Mouse (Mus musculus): ENCODE measurements around the gene Irf2bpl.
A peak's percentile ranks its signal among the peaks of the same experiment; 100 is the strongest.

Irf2bpl gene

DNA sequence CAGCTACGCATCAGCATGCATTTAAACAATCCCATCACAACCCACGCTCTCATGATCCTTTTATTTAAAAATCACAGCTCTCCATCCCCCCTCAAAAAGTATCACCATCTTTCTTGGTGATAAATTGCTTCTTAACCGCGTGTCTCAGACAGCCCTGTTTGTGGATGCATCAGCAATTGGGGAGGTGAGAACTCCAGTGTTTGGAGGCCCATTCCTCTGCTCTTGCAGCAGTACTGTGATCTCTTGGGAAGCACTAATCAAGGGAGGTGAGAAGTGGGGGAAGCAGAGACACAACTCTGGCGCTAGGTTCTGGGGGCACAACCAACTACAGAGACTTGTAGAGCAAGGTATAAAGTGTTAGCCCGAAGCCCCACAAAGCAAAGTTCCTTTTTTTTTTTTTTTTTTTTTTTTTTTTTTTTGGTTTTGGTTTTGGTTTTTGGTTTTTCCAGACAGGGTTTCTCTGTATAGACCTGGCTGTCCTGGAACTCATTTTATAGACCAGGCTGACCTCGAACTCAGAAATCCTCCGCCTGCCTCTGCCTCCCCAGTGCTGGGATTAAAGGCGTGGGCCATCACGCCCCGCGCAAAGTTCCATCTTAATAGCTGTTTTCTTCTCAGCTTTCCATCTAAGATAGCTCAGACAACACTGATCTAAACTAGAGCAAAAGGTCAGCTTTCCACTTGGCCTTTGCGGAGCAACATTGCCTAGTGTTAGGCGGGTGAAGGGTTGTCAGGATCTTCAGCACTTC, 3.0 kb upstream of the Irf2bpl start:
- DNase-seq (ENCODE audit: extremely low read depth, insufficient read length, low spot score), result peak; percentile 13

DNA sequence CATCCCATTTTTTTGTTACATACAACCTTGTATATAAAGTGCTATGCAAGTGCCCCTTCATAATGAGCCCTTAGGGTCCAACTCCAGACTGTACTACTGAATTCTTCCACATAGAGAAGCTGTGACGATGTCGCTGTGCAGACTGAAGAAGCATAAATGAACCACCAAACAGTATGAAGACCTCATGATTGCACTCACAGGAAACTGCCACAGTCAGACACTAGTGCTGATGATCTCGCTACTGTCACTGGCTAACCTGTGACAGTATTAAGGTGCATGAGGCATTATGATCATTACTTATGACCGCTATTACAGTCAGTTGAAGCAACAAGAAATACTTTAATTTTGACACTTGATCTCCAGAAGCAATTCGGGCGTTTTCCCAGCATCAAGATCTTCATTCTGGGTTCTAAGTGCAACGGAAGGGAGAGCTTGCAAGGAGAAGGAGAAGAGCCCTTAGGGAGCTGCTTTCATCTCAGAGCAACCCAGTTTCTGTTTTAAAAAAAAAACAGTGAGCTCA, 1.9 kb upstream of the Irf2bpl start:
- no peak for DNase-seq (ENCODE audit: extremely low read depth, insufficient read length, low spot score)

DNA sequence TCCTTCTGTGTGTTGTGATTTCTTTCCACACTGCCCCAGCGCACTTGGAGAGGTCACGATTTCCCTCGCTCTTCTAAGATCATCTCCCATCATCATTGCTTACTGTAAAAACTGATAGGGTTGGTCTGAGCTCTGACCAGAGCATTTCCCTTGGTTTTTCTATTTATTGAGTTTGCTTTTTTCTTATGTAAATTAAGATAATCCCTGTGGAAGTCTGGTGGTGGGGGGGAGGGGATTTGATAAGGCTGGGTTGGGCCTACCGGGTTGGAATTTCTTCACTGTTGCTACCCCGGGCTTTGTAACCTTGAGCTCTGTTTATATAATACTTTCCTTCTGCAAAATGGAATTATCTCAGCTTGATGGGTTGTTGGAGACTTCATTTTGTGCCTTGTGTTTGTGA, 1.1 kb upstream of the Irf2bpl start:
- no peak for DNase-seq (ENCODE audit: extremely low read depth, insufficient read length, low spot score)

DNA sequence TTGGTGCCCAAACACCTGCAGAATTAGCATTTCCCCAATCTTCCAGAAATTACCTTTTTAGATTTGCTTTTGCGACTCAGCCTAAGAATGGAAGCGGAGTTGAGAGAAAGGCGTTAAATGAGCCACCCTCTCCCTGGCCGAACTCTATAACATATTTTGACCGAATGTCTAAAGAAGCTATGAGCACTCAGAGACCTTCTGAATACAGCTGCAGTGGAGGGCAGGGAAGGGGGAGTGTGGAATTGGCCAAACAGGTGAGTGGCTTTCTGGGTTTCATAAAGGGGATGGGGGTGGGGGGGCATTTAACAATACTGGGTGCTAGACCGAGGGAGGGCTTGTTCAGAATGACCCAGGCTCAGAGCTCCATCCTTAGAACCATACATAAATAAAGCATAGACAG, 738 bp upstream of the Irf2bpl start:
- no peak for DNase-seq (ENCODE audit: extremely low read depth, insufficient read length, low spot score)

DNA sequence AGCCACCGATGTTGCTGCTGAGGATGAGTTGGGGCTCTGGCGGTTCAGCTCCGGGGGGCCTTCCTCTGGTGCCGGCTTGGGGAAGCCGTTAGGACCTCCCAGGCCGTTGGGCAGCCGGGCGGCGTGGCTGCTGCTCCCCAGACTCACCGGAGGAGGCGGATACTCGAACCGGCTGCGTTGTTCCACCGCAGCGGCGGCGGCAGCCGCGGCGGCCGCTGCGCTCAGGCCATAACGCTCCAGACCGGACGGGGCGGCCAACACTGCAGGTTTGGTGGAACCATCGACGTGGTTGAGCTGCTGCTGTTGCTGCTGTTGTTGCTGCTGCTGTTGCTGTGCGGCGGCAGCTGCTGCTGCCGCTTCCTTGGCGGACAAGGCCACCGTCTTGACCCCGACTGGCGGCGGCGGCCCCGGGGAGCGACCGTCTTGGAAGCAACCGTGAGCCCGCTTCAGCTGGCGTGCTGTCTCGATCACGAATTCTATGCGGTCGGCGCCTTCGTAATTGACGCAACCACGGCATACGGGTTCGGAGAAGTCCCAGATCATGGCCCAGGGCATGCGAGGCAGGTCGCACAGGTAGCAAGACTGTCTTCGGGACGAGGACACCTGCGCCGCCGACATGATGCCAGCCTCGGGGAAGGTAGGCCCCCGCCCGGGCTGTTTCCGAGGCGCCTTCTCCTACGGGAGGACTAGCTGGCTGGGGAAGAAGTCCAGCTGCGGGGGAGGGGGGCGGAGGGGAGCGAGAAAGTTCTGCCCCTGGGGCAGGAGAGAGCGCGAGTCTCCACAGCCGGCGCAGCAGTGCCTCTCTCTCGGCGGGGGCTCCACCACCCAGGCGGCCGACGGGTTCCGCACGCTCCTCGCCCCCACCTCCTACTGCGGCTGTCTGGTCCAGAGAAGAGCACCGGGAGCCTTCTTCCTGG, 1.1 kb downstream of the Irf2bpl start:
- peak; percentile 72 for DNase-seq (ENCODE audit: extremely low read depth, insufficient read length, low spot score)

DNA sequence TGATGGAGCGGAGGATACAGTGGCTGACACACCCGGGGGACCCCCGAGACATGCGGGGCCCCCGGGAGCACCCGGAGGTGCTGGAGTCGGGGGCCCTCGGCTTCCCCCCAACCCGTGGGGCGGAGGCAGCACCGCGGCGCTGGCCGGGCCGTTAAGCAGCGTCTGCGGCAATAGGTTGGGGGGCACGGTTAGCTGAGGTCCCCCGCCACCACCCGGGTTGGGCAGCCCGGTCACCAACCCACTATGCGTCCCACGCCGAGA, 1.6 kb downstream of the Irf2bpl start:
- no peak for DNase-seq (ENCODE audit: extremely low read depth, insufficient read length, low spot score)

DNA sequence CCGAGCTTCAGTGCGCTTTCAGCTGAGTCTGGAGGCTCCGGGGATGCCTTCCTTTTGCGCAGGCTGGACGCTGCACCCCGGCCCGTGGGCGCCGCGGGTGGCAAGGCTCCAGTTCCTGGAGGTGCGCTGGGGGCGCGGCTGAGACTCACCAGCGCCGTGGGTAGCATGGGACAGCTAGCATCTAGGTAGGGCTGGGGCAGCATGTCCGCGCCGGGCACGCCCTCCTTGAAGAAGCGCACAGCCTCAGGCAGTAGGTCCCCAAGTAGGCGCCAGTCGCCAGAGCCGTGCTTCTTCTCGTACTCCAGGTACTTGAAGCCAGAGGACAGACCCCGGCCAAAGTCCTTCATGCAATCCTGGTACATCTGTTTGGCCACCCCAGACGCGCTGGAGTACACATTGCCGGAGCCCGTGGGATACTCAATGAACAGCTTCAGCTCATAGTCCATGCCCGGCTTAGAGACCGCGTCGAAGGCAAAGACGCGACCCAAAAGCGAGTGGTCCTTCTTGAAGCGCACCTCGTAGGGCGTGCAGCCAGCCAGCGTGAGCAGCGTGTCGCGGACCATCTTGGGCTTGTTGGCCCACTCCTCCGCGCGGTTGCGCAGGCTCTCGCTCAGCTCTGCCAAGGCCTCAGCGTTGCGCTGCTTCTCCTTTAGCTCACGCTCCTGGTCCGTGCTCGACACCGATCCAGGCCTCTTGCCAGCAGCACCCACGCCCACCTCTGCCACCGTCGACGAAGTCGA, 2.1 kb downstream of the Irf2bpl start:
- DNase-seq (ENCODE audit: extremely low read depth, insufficient read length, low spot score), result peak; percentile 79

DNA sequence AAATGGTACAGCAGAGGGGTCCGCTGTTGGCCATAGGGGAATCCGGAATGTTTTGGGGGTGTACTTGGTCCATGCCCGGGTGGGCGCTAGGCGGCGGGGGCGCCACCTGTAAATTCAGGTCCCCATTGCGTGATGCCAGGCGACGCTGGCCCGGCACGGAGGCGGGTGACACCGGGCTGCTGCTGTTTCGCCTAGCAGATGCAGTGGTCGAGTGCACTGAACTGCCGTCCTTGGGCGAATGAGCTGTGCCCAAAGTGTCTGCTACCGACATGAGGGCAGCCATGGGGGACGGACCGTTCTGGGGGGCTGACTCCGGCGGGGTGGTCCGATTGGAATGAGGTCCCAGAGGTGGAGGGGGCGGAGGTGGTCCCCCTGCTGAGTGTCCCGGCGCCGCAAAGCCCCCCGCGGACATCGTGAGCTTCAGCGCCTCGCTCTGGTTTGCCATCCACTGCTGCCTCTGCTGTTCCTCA, 2.8 kb downstream of the Irf2bpl start:
- peak; percentile 62 for DNase-seq (ENCODE audit: extremely low read depth, insufficient read length, low spot score)

DNA sequence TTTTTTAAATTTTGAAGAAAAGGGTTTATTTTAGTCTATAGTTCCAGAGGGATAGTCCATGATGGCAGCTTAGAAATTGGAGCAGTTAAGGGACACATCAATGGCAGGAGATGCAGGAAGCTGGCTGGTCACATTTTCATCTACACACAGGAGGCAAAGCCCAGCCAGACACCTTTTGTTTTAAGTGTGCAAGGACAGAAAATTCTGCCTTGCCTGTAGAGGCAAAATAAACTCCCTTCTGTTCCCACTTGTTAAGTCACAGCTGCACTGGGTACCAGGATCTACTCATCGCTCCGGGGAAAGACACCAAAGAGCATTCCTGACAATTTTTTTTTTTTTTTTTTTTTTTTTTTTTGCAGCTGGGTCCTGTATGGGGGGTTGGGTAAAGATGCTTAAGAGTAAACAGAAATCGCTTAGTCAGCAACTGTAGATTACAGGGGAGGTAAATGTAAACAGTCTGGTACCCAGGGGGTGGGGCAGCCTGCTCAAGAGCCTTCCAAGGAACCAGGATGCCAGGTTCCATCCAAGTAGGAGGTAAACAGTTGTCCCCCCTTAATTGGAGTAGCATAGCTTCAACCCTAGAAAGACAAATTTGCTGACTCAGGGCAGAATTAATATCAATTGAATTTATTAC, 4.4 kb downstream of the Irf2bpl start:
- no peak for DNase-seq (ENCODE audit: extremely low read depth, insufficient read length, low spot score)

DNA sequence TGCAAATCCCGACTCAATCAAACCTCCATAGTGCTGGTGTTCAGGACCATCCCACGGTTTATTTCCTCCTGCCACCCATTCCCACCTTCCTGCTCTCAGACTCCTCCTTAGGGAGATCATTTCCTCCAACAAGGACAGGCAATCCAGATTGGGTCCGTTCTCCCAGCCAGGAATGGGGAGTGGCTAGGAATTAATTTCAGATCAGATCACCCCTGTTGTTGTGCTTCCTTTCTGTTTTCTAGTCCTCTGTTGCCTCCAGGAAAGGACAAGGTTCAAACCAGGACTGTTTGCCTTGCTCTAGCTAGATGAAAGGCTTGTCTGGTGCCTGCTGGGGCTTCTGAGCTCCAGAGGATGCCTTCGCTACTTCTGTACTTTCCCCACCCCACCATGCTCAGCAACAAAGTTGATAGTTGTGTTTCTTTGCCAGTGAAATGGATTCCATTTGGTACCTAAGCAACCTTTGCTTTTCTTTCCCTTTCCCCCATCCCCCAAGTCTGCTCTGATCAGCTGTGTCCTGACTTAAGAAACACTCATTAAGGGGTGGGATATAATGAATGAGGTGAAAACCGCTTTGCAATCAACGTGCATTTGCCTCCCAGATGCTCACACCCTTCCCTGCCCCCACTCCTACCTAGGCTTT, 5.0 kb downstream of the Irf2bpl start:
- no peak for DNase-seq (ENCODE audit: extremely low read depth, insufficient read length, low spot score)

DNA sequence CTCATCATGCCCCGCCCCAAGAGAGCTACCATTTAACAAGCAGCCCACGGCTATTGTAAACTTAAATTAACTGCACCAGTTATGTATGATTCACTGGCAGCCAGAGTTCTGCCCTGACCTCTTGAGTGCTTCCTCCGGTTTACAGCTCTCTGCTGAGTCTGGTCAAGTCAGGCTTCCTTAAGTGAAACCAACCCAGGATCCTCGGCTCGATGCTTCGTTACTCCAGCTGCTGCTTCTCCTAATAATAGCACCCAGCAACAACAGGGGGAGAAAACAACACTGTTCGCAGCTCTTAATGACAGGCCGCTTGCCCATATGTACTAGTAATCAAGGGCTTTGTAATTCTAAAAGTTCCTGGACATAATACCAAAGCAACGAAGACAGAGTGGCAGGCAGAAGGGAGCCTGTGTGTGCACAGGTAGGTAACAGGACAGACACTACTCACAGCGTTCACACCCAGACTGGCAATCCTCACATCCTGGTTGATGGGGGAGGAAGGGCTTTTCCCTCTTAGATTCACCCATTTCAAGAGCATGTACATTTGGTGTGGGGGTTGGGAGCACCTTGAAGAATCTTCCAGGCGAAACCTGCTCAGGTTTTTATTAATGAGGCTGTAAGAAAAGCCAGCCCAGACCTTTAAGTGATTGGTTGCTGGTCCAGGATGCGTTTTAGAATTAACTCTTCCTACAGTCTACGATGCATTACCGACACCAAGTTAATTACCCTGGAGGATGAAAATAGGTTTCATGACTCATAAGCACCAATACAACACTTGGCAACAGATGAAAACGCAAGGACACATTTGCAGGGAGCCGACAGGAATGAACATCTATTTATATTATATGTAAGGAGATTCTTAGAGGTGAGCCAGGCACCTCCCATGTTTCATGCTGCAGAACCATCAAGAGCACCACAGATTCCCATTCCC, 5.9 kb downstream of the Irf2bpl start:
- peak; percentile 18 for DNase-seq (ENCODE audit: extremely low read depth, insufficient read length, low spot score)

DNA sequence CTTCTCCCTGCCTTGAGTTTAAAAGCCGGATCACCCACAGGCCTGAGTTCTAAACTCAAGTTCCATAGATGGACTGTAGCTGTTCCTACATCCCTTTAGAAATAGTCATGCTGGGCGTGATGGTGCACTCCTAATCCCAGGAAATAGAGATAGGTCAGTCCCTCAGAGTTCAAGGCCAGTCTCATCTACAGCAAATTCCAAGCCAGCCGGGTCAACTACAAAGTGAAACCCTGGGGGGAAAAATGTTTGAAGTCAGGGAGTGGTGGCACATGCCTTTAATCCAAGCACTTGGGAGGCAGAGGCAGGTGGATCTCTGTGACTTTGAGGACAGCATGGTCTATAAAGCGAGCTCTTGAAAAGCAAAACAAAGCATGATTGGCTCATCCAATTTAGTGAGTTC, 7.6 kb downstream of the Irf2bpl start:
- DNase-seq (ENCODE audit: extremely low read depth, insufficient read length, low spot score), result no peak

DNA sequence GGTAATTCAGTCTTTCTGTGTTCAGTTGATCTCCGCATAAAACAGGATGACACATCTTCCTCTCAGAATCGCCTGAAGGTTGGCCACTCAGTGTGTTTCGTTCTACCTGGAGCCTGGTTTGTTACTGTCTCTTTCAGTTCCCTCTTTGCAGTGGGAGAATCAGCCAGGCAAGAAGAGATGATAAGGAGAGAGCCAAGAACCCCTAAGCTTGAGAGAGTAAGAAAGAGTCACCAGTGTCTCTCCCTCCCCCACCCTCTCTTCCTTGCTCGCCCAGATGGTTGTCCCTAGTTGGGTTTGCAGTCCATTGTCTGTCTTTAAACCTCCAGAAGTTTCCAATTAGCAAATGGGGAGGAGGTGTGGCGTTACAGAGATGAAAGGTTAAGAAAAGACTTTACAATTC, 8.5 kb downstream of the Irf2bpl start:
- no peak for DNase-seq (ENCODE audit: extremely low read depth, insufficient read length, low spot score)

DNA sequence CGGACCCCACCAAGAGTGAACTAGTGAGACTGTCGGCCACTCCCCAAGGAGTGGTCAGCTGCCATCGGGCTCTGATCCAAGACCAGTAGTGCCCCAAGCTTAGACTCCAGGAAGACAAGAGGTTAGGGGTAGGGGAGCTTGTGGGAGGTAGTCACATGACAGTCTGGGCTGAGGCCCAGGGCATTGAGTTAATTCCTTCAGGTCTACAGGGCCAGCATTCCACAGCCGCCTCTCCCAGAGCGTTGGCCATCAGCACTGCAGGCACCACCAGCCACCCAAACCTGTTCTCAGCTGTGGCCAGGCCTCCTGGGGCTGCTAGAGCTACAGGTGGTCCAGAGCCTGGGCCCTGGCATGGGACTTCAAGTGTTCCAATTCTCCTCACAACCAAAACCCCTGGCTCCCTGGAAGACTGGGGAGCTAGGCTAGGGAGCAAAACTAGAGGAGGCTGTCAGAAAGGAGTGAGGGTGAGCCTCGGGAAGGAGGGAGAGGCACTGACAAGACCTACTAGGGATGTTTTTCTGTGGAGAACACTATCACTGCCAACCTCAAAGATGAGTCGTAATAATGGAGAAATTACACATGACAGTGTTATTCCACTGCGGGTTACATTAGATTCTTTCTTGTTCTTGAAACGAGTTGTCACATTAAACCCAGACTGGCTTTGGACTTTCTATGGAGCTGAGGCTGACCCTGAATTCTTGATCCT, 12.1 kb downstream of the Irf2bpl start:
- peak; percentile 74 for DNase-seq (ENCODE audit: extremely low read depth, insufficient read length, low spot score)

DNA sequence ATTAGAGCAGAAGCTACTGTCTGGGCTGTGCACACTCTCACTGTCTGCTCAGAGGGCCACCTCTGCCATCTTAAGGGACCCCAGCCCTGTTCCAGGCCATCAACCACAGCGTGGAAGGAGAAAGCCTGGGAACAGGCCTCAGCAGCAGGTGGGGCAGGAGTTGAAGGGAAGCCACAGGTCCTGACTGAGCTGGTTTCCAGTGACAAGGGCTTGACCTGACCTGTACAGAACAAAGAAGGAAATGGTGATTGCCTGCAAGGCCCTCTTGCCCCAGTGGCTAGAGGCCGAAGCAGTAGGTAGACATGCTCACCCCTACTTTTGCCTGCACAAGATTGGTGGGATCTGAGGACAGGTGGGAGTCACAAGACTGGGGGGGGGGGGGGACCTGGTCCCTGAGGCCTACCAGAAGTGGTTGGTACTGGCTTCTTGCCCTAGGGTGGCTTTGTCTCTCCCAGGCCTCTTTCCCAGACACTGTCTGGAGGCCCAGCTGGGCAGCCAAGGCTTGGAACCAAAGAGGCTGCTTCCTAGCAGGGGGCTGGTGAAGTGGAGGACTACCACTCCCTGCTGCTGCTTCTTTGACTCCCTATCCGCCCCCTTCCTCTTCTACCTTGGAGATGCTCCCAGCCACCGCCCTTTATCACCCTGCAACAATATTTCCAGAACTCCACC, 12.8 kb downstream of the Irf2bpl start:
- DNase-seq (ENCODE audit: extremely low read depth, insufficient read length, low spot score), result peak; percentile 39

DNA sequence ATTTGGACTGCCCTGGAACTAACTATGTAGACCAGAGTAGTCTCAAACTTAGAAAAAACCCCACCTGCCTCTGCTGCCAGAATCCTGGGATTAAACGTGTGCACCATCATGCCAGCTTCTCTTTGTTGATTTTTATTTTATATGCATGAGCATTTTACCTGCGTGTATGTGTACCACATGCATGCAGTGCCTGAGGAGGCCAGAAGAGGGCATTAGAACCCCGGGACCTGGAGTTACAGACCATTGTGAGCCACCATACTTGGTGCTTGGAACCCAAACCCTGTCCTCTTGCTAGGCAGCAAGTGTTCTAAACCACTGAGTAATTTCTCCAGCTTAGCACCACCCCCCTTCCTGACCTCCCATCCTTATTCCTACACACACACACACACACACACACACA, 13.6 kb downstream of the Irf2bpl start:
- DNase-seq (ENCODE audit: extremely low read depth, insufficient read length, low spot score), result no peak

DNA sequence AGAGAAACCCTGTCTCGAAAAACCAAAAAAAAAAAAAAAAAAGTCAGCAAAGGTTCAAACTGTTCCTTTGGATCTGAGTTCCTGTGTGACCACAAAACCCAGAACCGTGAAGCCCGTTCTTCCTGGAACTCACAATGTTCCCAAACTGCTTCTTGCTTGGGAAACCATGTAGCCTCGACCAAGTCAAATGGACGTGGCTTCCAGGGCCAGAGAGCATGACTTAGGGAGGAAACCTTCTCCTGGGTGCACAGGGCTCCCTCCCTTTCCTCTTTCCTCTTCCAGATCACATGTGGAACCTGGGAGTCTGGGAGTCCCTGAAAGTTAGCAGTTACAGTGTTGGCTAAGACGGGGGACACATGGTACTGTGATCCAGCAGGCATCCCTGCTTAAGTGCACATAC, 14.8 kb downstream of the Irf2bpl start:
- no peak for DNase-seq (ENCODE audit: extremely low read depth, insufficient read length, low spot score)
